Mouse (Mus musculus) heart, embryonic 13.5 days (tissue): ENCODE data around the gene Atf2. TPM values are rescaled to one million over a fixed set of nuclear protein-coding genes. Genes with fewer than 3 reads are reported as not detected.
"Not testable (repeated sequence)": the region's sequence is repeated elsewhere in the genome, so short reads cannot be mapped to it uniquely, and the experiment has no call there.

ENCODE experiments used
- ATAC-seq: fragments of 200-750 bp; cut with Nextera tagmentation; 2 replicates; pipeline ENCODE4 v1.8.0; 2017; ENCODE audit warnings: moderate TSS enrichment; ENCODE audit not compliant: insufficient number of reproducible peaks, low FRiP score, low TSS enrichment; ENCODE audit errors: extremely low read depth
- H3K27ac ChIP-seq: fragments of 300-500 bp; sonication (generic); replicated peaks from 2 replicates; pipeline ENCODE4 v1.5.1; 2015; ENCODE audit warnings: moderate library complexity, mild to moderate bottlenecking, inconsistent platforms
- H3K27me3 ChIP-seq: fragments of 300-500 bp; sonication (generic); replicated peaks from 2 replicates; pipeline ENCODE4 v1.6.1; 2015; ENCODE audit warnings: mild to moderate bottlenecking, inconsistent platforms
- H3K36me3 ChIP-seq: fragments of 300-500 bp; sonication (generic); 2 replicates; pipeline ENCODE4 v1.6.1; 2015; ENCODE audit warnings: mild to moderate bottlenecking, inconsistent platforms
- H3K4me1 ChIP-seq: fragments of 300-500 bp; sonication (generic); 2 replicates; pipeline ENCODE4 v1.6.1; 2015; ENCODE audit warnings: inconsistent platforms
- H3K4me2 ChIP-seq: fragments of 300-500 bp; sonication (generic); 2 replicates; pipeline ENCODE4 v1.6.1; 2015; ENCODE audit warnings: inconsistent platforms, mild to moderate bottlenecking, moderate library complexity
- H3K4me3 ChIP-seq: fragments of 300-500 bp; sonication (generic); 2 replicates; pipeline ENCODE4 v1.5.1; 2015; ENCODE audit warnings: moderate library complexity, mild to moderate bottlenecking, inconsistent platforms
- H3K9ac ChIP-seq: fragments of 300-500 bp; sonication (generic); 2 replicates; pipeline ENCODE4 v1.6.1; 2015; ENCODE audit warnings: inconsistent platforms, mild to moderate bottlenecking, moderate library complexity
- H3K9me3 ChIP-seq: fragments of 300-500 bp; sonication (generic); 2 replicates; pipeline ENCODE4 v1.6.1; 2016; ENCODE audit warnings: inconsistent platforms
- WGBS: fragments of 180-500 bp; shearing (Covaris S2); methylation state at CpG from one replicate; pipeline ENCODE4 v1.1.7; 2015; ENCODE audit warnings: mixed read lengths; 5-methylcytosine and 5-hydroxymethylcytosine counted together
- polyA plus RNA-seq: library from polyadenylated mRNA; unstranded; fragments of >200 nt; fragmentation: Nextera tagmentation; extraction: Ambion mirVana; gene quantifications from 2 replicates; pipeline ENCODE4 v1.2.1, GENCODE M21; 2015

Gene Atf2
- polyA plus RNA-seq, 1 experiment from 2014 or later: 33.1 TPM

GRCm38 (mm10) chr2:73877891-73878290 is 14.5 kb downstream of the Atf2 start:
- 83% methylated on average over 2 of the region's 2 CpGs for WGBS
- H3K36me3 ChIP-seq: peaks cover 17% of the 10 kb centered on the region
- H3K27ac ChIP-seq: no peak overlapping the region
- no peaks in the 10 kb centered on the region for H3K9me3 ChIP-seq
- H3K4me2 ChIP-seq: no peak overlapping the region
- H3K9ac ChIP-seq: no peak overlapping the region
- H3K27me3 ChIP-seq: no peaks in the 10 kb centered on the region
- peaks cover 11% of the 10 kb centered on the region for H3K4me1 ChIP-seq
- no peak overlapping the region for H3K4me3 ChIP-seq
- no peak for ATAC-seq

- H3K36me3 ChIP-seq: peaks cover 45% of the 10 kb centered on the region
- H3K4me2 ChIP-seq: no peak overlapping the region
- no peak overlapping the region for H3K9ac ChIP-seq
- H3K27ac ChIP-seq: no peak overlapping the region
- H3K27me3 ChIP-seq: no peaks in the 10 kb centered on the region
- no peaks in the 10 kb centered on the region for H3K9me3 ChIP-seq
- H3K4me1 ChIP-seq: no peaks in the 10 kb centered on the region
- ATAC-seq: no peak
- 70% methylated on average over 16 of the region's 16 CpGs for WGBS
- H3K4me3 ChIP-seq: no peak overlapping the region
Measured at GRCm38 (mm10) chr2:73867764-73868487, 24.5 kb downstream of the Atf2 start.

- no peak overlapping the region for H3K27ac ChIP-seq
- no peaks in the 10 kb centered on the region for H3K27me3 ChIP-seq
- no peak overlapping the region for H3K4me3 ChIP-seq
- peaks cover 8% of the 10 kb centered on the region; the same call in 1 of the 2 replicates for H3K36me3 ChIP-seq
- peaks cover 5% of the 10 kb centered on the region; the same call in 1 of the 2 replicates for H3K4me1 ChIP-seq
- no peak overlapping the region for H3K9ac ChIP-seq
- WGBS: 72% methylated on average over 4 of the region's 4 CpGs
- no peaks in the 10 kb centered on the region for H3K9me3 ChIP-seq
- no peak for ATAC-seq
- H3K4me2 ChIP-seq: no peak overlapping the region
Measured at GRCm38 (mm10) chr2:73860046-73860624, 32.3 kb downstream of the Atf2 start.

GRCm38 (mm10) chr2:73857352-73857751 is 35.1 kb downstream of the Atf2 start:
- no peak overlapping the region for H3K9ac ChIP-seq
- H3K4me1 ChIP-seq: peaks cover 5% of the 10 kb centered on the region; the same call in 1 of the 2 replicates
- H3K27ac ChIP-seq: no peak overlapping the region
- ATAC-seq: no peak
- H3K9me3 ChIP-seq: no peaks in the 10 kb centered on the region
- H3K27me3 ChIP-seq: no peaks in the 10 kb centered on the region
- H3K36me3 ChIP-seq: 0 out of 2 replicates have a peak, but pooled peaks cover 4% of the 10 kb centered on the region
- no peak overlapping the region for H3K4me3 ChIP-seq
- H3K4me2 ChIP-seq: no peak overlapping the region

- WGBS: 80% methylated on average over 1 of the region's 1 CpGs
- H3K4me1 ChIP-seq: peaks cover 5% of the 10 kb centered on the region; the same call in 1 of the 2 replicates
- H3K9me3 ChIP-seq: no peaks in the 10 kb centered on the region
- H3K4me3 ChIP-seq: no peak overlapping the region
- H3K9ac ChIP-seq: no peak overlapping the region
- H3K36me3 ChIP-seq: 0 out of 2 replicates have a peak, but pooled peaks cover 2% of the 10 kb centered on the region
- H3K27me3 ChIP-seq: no peaks in the 10 kb centered on the region
- H3K4me2 ChIP-seq: no peak overlapping the region
- no peak for ATAC-seq
- no peak overlapping the region for H3K27ac ChIP-seq
Measured at GRCm38 (mm10) chr2:73856246-73856645, 36.2 kb downstream of the Atf2 start.

GRCm38 (mm10) chr2:73834406-73835015 is 57.9 kb downstream of the Atf2 start:
- H3K4me2 ChIP-seq: no peak overlapping the region
- WGBS: 71% methylated on average over 2 of the region's 2 CpGs
- ATAC-seq: no peak
- H3K27ac ChIP-seq: no peak overlapping the region
- no peaks in the 10 kb centered on the region for H3K27me3 ChIP-seq
- peaks cover 29% of the 10 kb centered on the region for H3K36me3 ChIP-seq
- no peaks in the 10 kb centered on the region for H3K4me1 ChIP-seq
- H3K4me3 ChIP-seq: no peak overlapping the region
- no peaks in the 10 kb centered on the region for H3K9me3 ChIP-seq
- H3K9ac ChIP-seq: no peak overlapping the region

- Histone ChIP-seq H3K27ac (no peak overlapping the region), H3K4me3 (no peak overlapping the region), H3K27me3 (no peaks in the 10 kb centered on the region), H3K9me3 (no peaks in the 10 kb centered on the region), H3K36me3 (peaks cover 33% of the 10 kb centered on the region), H3K4me2 (no peak overlapping the region), H3K4me1 (no peaks in the 10 kb centered on the region), H3K9ac (no peak overlapping the region)
- no peak for ATAC-seq
- 71% methylated on average over 1 of the region's 1 CpGs for WGBS
Measured at GRCm38 (mm10) chr2:73833284-73833683, 59.2 kb downstream of the Atf2 start.

- Histone ChIP-seq H3K4me1 (peaks cover 20% of the 10 kb centered on the region), H3K4me2 (no peak overlapping the region), H3K36me3 (peaks cover 47% of the 10 kb centered on the region), H3K4me3 (no peak overlapping the region), H3K9ac (no peak overlapping the region), H3K27ac (peak overlapping the region; percentile 46; the same call in 1 of the 2 replicates), H3K9me3 (no peaks in the 10 kb centered on the region), H3K27me3 (no peaks in the 10 kb centered on the region)
- WGBS: 25% methylated on average over 4 of the region's 4 CpGs
- ATAC-seq: no peak; the same call in 1 of the 2 replicates
Measured at GRCm38 (mm10) chr2:73818742-73819141, 73.7 kb downstream of the Atf2 start.

GRCm38 (mm10) chr2:73807609-73808008 is 84.8 kb downstream of the Atf2 start:
- no peaks in the 10 kb centered on the region for H3K4me1 ChIP-seq
- WGBS: 81% methylated on average over 8 of the region's 8 CpGs
- no peak for ATAC-seq
- H3K9me3 ChIP-seq: no peaks in the 10 kb centered on the region
- no peak overlapping the region for H3K9ac ChIP-seq
- H3K27me3 ChIP-seq: no peaks in the 10 kb centered on the region
- H3K4me3 ChIP-seq: no peak overlapping the region
- H3K36me3 ChIP-seq: no peaks in the 10 kb centered on the region
- no peak overlapping the region for H3K4me2 ChIP-seq
- no peak overlapping the region for H3K27ac ChIP-seq

- 80% methylated on average over 9 of the region's 9 CpGs for WGBS
- not testable (repeated sequence) for H3K27me3 ChIP-seq, H3K4me1 ChIP-seq, H3K36me3 ChIP-seq, H3K4me2 ChIP-seq, H3K9ac ChIP-seq, H3K9me3 ChIP-seq, H3K27ac ChIP-seq, H3K4me3 ChIP-seq, ATAC-seq
Measured at GRCm38 (mm10) chr2:73800127-73800526, 92.3 kb downstream of the Atf2 start.

- ATAC-seq: no peak
- Histone ChIP-seq H3K4me3 (no peak overlapping the region), H3K36me3 (no peaks in the 10 kb centered on the region), H3K27me3 (no peaks in the 10 kb centered on the region), H3K4me2 (no peak overlapping the region), H3K9ac (no peak overlapping the region), H3K27ac (no peak overlapping the region), H3K9me3 (no peaks in the 10 kb centered on the region; the same call in 1 of the 2 replicates), H3K4me1 (no peaks in the 10 kb centered on the region)
- WGBS: 58% methylated on average over 5 of the region's 5 CpGs
Measured at GRCm38 (mm10) chr2:73798786-73799185, 93.7 kb downstream of the Atf2 start.
